Mouse (Mus musculus) forebrain, embryonic 16.5 days (tissue): ENCODE measurements around the gene Mical3. TPM values are rescaled to one million over a fixed set of nuclear protein-coding genes. Genes with fewer than 3 reads are reported as not detected.
"Not testable (repeated sequence)": the region's sequence is repeated elsewhere in the genome, so short reads cannot be mapped to it uniquely, and the experiment has no call there.

Experiments used
- ATAC-seq: fragments of 200-750 bp; cut with Nextera tagmentation; 2 replicates; pipeline ENCODE4 v1.8.0; 2017; ENCODE audit warnings: mild to moderate bottlenecking, moderate library complexity
- H3K27ac ChIP-seq: fragments of 300-500 bp; sonication (generic); 2 replicates; pipeline ENCODE4 v1.5.1; 2014; ENCODE audit warnings: low read length, control low read depth
- H3K27me3 ChIP-seq: fragments of 300-500 bp; sonication (generic); replicated peaks from 2 replicates; pipeline ENCODE4 v1.6.1; 2014; ENCODE audit warnings: low read length; ENCODE audit not compliant: control insufficient read depth, insufficient read depth
- H3K36me3 ChIP-seq: fragments of 300-500 bp; sonication (generic); 2 replicates; pipeline ENCODE4 v1.6.1; 2014; ENCODE audit not compliant: control insufficient read depth, insufficient read depth
- H3K4me1 ChIP-seq: fragments of 300-500 bp; sonication (generic); replicated peaks from 2 replicates; pipeline ENCODE4 v1.6.1; 2014; ENCODE audit warnings: low read length; ENCODE audit not compliant: control insufficient read depth, insufficient read depth
- H3K4me2 ChIP-seq: fragments of 300-500 bp; sonication (generic); 2 replicates; pipeline ENCODE4 v1.6.1; 2014; ENCODE audit warnings: mild to moderate bottlenecking, low read length, control low read depth
- H3K4me3 ChIP-seq: fragments of 300-500 bp; sonication (generic); replicated peaks from 2 replicates; pipeline ENCODE4 v1.5.1; 2014; ENCODE audit warnings: mild to moderate bottlenecking, low read length, control low read depth
- H3K9ac ChIP-seq: fragments of 300-500 bp; sonication (generic); replicated peaks from 2 replicates; pipeline ENCODE4 v1.6.1; 2014; ENCODE audit warnings: low read depth, low read length, control low read depth
- H3K9me3 ChIP-seq: fragments of 300-500 bp; sonication (generic); 2 replicates; pipeline ENCODE4 v1.6.1; 2016; ENCODE audit warnings: low read length; ENCODE audit not compliant: control insufficient read depth
- WGBS: fragments of 180-500 bp; shearing (Covaris S2); extraction: QIAGEN DNeasy Blood & Tissue Kit; methylation state at CpG from one replicate; pipeline ENCODE4 v1.1.7; 2014; 5-methylcytosine and 5-hydroxymethylcytosine counted together
- polyA plus RNA-seq: library from polyadenylated mRNA; unstranded; fragments of >200 nt; fragmentation: Nextera tagmentation; extraction: Ambion mirVana; gene quantifications from 2 replicates; pipeline ENCODE4 v1.2.1, GENCODE M21; 2015

Gene Mical3
- polyA plus RNA-seq, 1 experiment from 2014 or later: 35.5 TPM

DNA sequence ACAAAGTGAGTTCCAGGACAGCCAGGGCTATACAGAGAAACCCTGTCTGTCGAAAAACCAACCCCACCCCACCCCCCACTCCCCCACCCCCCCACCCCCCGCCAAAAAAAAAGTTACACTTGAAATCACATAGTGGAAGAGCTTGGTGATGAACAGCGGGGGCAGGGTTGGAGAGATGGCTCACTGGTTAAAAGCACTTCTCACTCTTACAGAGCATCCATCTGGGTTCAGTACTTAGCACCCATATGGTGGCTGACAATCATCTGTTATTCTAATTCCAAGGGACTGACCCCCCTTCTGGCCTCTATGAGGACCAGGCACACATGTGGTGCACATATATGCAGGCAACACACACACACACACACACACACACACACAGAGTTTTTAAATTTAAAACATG lies 212.8 kb downstream of the Mical3 start:
- Histone ChIP-seq H3K9ac (no peak overlapping the region), H3K27ac (no peak overlapping the region), H3K4me1 (peaks cover 13% of the 10 kb centered on the region), H3K4me3 (no peak overlapping the region), H3K4me2 (no peak overlapping the region), H3K36me3 (no peaks in the 10 kb centered on the region), H3K9me3 (no peaks in the 10 kb centered on the region; the same call in 1 of the 2 replicates), H3K27me3 (no peaks in the 10 kb centered on the region)
- no peak for ATAC-seq
- WGBS: 40% methylated on average over 3 of the region's 3 CpGs

DNA sequence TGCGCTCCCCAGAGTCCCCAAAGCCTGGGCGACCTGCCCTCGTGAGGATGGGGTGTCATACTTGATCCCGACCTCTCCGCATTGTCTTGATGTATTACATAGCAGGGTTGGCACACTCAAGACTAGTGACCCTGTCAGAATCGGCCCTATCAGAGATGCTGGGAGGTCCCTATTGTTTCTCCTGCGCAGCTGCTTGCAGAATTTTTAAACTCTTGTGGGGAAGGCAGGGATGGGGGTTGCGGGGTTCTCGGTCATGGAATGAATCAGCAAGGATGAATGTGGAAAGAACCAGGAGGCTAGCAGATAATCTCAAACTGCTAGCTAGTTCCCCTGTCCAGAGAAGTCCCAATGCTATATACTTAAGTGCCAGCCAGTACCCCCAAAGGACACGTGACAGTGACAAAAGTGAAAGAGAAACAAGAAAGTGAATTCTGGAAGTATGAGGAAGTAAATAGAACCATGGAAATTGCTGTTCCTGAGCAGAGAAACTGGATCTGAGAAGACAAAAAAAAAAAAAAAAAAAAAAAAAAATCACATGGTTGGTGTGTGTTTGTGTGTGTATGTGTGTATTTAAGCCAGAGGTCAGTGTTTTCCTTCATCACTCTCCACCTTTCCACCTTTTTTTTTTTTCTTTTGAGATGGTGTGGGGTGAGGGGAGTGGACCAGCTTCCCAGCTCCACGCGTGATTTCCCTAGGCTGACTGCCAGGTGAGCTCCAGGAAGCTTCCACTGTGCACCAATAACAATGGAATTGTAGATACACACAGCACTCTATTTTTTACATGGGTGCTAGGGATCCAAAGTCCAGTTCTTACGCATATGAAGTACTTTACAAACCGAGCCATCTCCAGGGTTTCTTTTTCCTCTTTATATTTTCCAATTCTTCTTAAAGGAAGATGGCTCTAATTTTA lies 213.6 kb downstream of the Mical3 start:
- H3K27ac ChIP-seq: not testable (repeated sequence)

DNA sequence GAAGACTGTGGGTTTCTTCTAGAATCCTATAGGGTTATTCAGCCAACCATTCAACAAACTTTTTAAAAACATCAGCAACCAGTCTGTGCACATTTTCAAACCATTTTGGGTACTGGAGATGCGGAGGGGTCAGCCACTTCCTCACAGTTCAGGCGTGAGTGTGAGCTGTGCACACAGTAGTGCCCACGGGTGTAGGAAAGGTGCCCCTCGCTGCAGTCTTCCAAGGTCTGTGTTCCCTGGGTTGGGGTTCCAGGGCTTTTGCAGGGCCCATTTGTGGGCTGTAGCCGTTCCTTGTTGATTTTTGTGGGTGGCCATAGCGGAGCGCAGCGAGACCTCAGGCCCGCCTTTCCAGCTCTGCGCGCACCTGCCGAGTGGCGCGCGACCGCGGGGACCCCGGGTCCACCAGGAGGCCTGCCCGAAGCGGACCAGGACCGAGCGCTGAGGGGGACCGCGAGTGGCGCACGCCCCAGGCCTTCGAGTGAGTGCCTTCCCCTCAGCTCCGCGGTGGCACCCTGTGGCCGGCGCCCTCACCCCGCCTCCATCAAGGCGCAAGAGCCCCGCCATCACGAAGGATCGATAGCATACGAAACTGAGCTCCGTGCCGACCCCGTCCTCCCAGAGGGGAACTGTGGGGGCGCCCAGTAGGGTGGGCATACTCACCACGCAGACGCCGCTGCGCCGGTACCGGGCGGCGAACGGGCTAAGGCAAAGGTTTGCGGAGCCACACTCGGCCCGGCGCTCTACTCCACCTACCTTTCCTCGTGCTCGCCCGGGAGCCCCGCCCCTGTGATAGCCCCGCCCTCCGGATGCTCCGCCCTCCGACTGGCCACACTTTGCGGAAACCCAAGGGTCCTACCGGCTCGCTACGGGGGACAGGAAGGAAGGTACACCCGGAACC lies 214.5 kb downstream of the Mical3 start, which contains the start of gene Bid:
Gene Bid, minus strand, starts transcription at position 780 of the 898 bp plus-strand sequence.
- WGBS: under 1% methylated on average over 62 of the region's 67 CpGs
- peak; percentile 87 for ATAC-seq
- Histone ChIP-seq H3K4me3 (peak within 1 kb of the TSS; percentile 71), H3K9me3 (no peaks in the 10 kb centered on the region), H3K4me1 (peaks cover 13% of the 10 kb centered on the region), H3K36me3 (no peaks in the 10 kb centered on the region), H3K27ac (peak within 1 kb of the TSS; percentile 48; the same call in 1 of the 2 replicates), H3K9ac (peak within 1 kb of the TSS; percentile 70), H3K27me3 (no peaks in the 10 kb centered on the region), H3K4me2 (peak within 1 kb of the TSS; percentile 79)

More for the DNA sequence above, 213.6 kb downstream of the Mical3 start:
- H3K4me2 ChIP-seq: peak overlapping the region; percentile 79
- H3K4me1 ChIP-seq: peaks cover 13% of the 10 kb centered on the region
- H3K36me3 ChIP-seq, H3K9me3 ChIP-seq, ATAC-seq, H3K27me3 ChIP-seq: not testable (repeated sequence)
- peak overlapping the region; percentile 71 for H3K4me3 ChIP-seq
- H3K9ac ChIP-seq: peak overlapping the region; percentile 70
- WGBS: 25% methylated on average over 9 of the region's 14 CpGs

- peak overlapping the region; percentile 79; the same call in 1 of the 2 replicates for H3K4me2 ChIP-seq
- no peak overlapping the region for H3K27ac ChIP-seq
- no peak for ATAC-seq
- WGBS: 40% methylated on average over 2 of the region's 2 CpGs
- H3K9me3 ChIP-seq: no peaks in the 10 kb centered on the region
- no peak overlapping the region for H3K9ac ChIP-seq
- H3K4me3 ChIP-seq: peak overlapping the region; percentile 71; the same call in 1 of the 2 replicates
- peaks cover 13% of the 10 kb centered on the region for H3K4me1 ChIP-seq
- H3K36me3 ChIP-seq: no peaks in the 10 kb centered on the region
- no peaks in the 10 kb centered on the region for H3K27me3 ChIP-seq
These were observed 215.2 kb downstream of the Mical3 start for GRCm38 (mm10) chr6:120915649-120915975.

GRCm38 (mm10) chr6:120914911-120915648 lies 215.7 kb downstream of the Mical3 start:
- Histone ChIP-seq H3K4me1 (peaks cover 13% of the 10 kb centered on the region), H3K9ac (no peak overlapping the region), H3K27me3 (no peaks in the 10 kb centered on the region), H3K4me2 (no peak overlapping the region), H3K4me3 (no peak overlapping the region), H3K9me3 (no peaks in the 10 kb centered on the region), H3K36me3 (no peaks in the 10 kb centered on the region), H3K27ac (no peak overlapping the region)
- no peak for ATAC-seq
- 54% methylated on average over 9 of the region's 9 CpGs for WGBS

DNA sequence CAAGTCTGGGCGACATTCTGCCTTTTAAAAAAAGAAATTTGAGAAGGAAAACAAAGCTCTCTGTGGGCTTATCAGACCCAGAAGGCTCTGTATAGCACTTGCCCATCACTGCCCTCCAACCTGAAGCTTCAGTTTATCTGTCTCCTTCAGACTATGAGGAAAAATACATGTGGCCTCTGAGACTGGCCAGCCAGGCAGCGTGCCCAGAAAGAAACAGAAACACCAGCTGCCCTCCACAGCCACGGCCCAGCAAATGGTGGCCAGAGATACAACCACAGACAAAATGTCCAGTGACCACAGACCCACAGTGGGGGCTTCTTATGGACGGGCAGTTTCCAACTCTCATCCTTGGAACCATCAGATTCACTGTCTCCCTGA lies 216.3 kb downstream of the Mical3 start:
- Histone ChIP-seq H3K36me3 (no peaks in the 10 kb centered on the region), H3K27me3 (no peaks in the 10 kb centered on the region), H3K9me3 (no peaks in the 10 kb centered on the region), H3K4me3 (no peak overlapping the region), H3K9ac (no peak overlapping the region), H3K27ac (no peak overlapping the region), H3K4me2 (no peak overlapping the region), H3K4me1 (peaks cover 13% of the 10 kb centered on the region)
- no peak for ATAC-seq
- WGBS: 80% methylated on average over 4 of the region's 4 CpGs

DNA sequence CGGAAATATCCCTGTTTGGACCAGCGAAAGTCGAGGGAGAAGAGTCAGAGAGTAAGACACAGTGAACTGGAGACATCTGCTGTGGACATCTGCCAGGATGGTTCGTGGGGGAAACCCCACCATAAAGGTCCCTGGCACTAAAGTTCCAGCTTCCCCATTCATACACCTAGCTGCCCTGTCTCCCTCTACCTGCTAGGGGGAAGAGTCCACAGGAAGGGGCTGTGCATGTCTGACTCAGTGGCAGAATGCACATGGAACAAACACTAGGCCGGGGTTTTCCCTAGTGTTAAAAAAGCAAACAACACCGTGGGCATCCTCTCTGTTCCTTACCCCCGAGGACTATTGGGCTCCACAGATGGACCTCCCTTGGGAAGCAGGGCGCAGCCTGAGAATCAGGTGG lies 217.0 kb downstream of the Mical3 start:
- Histone ChIP-seq H3K4me1 (peaks cover 13% of the 10 kb centered on the region), H3K9me3 (no peaks in the 10 kb centered on the region), H3K4me3 (no peak overlapping the region), H3K4me2 (no peak overlapping the region), H3K27me3 (no peaks in the 10 kb centered on the region), H3K36me3 (no peaks in the 10 kb centered on the region), H3K9ac (no peak overlapping the region), H3K27ac (no peak overlapping the region)
- WGBS: 87% methylated on average over 8 of the region's 8 CpGs
- ATAC-seq: no peak

DNA sequence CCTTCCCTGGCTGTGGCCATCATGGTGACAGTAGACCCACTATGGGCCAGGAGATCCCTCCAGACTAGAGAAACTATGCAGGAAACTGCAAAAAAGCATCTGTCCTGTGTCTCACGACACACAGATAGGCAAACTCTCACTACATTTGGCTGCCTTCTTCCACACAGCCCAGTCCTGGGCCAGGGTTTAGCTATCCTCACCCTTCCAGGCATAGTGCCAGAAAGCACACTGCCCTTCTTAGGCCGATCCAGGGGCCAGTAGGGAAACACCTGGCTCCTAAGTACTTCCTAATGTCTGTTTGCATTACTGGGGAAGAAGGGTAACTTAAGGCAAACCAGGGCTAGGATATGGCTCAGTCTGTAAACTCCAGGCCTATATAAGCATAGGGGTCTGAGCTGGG lies 217.9 kb downstream of the Mical3 start:
- Histone ChIP-seq H3K9ac (no peak overlapping the region), H3K36me3 (no peaks in the 10 kb centered on the region), H3K4me1 (peaks cover 13% of the 10 kb centered on the region), H3K9me3 (no peaks in the 10 kb centered on the region), H3K4me3 (no peak overlapping the region), H3K27ac (no peak overlapping the region), H3K27me3 (no peaks in the 10 kb centered on the region), H3K4me2 (no peak overlapping the region)
- ATAC-seq: no peak
- 72% methylated on average over 2 of the region's 2 CpGs for WGBS
